Mouse (Mus musculus) frontal cortex, postnatal 14 days (tissue): Measurements from ENCODE around the gene Pou5f1.

Source experiments
- DNase-seq, 2 experiments: peaks; one replicate each; pipeline ENCODE4 v3.0.0; 2022; ENCODE audit warnings: low spot score in 2 of 2

Gene Pou5f1

DNA sequence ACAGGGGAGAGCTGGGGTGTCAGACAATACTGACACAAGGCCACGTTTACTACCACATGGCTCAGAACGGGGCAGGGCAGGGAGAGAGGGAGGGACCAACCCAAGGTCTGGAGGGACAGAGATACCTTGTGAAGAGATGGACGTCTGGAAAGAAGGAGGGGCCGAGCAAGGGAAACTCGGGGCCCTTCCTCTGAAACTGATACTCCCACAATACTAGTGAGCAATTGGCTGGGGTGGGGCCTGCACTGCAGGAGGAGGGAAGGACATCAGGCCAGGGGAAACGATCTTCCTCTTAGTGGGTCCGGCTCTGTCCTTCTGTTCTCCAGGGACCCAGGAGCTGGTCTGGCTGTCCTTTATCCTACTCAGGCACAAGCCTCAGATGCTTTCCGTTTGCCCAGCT, 45.1 kb downstream of the Pou5f1 start:
- no peak for DNase-seq

DNA sequence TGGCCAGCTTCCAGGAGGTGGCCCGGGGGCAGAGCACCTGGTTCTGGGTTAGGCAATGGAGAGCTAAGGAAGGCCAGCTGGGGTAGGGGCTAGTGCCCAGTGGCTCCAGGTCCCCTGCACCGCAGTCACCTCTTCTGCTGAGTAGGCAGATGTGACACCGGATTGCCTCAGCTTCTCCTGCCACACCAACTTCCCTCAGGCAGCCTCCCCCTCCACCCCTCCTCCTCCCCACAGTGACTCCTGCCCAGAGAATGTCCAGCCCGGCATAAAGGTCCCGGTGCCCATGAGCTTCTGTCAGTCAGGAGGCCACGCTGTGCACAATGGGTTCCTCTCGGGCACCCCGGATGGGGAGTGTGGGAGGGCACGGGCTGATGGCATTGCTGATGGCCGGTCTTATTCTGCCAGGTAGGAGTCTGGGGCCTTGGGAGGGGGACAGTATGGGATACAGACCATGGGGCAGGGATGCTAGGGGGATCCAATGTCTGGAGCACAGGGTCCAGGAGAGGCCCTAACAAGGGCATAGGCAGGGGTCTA, 46.1 kb downstream of the Pou5f1 start, which contains the start of gene Cdsn:
TSS of gene Cdsn (plus strand) at position 248 of the 534 bp plus-strand sequence.
- DNase-seq: no peak

DNA sequence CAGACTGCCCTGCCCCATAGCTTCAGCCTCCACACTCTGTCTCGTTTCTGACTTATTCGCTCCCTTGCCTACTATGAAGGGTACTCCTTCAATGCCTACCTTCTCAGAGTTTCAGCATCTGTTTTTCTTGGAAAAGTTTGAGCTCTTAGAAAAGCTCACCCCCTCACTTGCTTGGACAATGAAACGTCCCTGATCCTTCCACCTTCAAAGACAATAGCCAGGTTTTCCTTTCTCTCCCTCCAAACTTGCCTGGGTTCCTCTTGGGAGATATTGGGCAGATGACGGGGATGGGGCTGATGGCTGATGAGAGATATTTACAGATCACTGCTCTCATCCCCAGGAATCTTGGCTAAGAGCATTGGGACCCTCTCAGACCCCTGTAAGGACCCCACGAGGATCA, 48.5 kb downstream of the Pou5f1 start:
- no peak for DNase-seq

DNA sequence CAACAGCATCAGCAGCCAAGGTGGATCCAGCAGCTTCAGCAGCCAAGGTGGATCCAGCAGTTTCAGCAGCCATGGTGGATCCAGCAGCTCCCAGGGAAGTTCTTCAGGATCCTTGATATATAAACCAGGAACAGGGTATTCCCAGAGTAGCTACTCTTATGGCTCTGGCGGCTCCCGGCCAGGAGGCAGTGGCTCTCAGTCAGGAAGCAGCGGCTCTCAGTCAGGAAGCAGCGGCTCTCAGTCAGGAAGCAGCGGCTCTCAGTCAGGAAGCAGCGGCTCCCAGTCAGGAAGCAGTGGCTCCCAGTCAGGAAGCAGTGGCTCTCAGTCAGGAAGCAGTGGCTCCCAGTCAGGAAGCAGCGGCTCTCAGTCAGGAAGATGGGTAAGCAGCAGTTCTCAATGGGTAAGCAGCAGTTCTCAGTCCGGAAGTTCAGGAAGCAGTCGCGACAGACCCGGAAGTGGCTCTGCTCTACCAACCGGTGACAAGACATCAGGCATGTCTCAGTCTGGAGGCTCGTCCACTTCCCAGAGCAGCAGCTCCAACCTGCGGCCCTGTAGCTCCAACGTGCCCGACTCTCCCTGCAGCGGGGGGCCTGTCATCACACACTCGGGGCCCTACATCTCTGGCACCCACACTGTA, 49.1 kb downstream of the Pou5f1 start:
- no peak for DNase-seq

DNA sequence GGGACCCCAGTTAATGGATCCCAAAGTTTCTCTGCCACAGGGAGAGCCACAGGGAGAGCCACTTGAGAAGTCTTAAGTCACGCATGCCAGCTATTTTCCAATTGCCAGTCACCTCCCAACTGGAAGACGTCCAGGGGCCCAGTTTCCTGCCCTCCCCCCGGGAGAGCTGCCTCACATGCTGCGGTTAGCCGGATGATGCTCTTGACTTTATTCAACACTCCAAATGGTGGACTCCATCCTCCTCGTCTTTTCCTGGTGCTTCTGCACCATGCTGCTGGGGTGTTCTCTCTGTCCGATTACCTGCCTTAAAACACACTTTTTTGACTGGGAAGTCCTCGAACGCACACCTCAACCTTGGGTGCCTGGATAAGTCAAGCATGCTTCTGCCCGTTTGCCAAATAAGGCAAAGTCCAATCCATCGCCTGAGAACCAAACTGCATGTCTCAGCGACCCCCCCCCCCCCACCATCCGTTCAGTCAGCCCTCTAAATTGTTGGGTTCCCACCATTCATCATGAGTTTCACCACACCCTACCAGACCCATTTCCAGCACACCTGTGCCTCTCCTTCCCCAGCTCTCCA, 50.5 kb downstream of the Pou5f1 start:
- no peak for DNase-seq

DNA sequence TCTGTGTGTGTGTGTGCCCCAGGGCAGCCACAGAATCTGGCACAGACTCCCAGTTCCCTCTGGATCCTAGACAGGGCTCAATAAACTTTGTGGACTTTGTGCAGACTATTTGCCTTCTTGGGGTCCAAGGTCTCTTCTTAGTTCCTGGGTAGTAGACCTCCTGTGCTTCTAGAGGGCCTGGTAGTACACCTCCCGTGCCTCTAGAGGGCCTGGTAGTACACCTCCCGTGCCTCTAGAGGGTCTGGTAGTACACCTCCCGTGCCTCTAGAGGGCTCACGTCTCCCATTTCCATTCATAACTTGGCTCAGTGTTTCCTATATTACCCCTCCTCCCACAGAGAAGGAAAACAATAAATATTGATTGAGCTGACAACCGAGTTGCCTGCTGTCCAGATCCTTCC, 51.0 kb downstream of the Pou5f1 start:
- no peak for DNase-seq

DNA sequence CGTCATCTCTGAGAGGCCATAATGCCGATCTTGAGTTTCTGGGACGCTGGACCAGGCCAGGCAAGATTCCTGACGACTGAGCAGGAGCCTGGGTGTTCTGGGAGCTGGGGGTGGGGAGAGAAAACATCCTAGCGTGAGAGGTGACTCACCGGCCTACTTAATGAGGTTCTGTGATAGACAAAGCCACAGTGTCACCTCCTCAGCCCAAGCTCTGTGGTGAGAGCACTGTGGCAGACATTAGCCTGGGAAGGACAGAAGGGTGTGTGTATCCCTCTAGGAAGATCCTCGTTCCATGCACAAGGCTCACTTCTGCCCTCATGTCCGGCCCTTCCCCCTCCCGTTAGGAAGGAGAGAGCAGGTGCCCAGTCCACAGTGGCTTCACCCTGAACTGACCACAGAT, 51.5 kb downstream of the Pou5f1 start:
- DNase-seq: no peak

DNA sequence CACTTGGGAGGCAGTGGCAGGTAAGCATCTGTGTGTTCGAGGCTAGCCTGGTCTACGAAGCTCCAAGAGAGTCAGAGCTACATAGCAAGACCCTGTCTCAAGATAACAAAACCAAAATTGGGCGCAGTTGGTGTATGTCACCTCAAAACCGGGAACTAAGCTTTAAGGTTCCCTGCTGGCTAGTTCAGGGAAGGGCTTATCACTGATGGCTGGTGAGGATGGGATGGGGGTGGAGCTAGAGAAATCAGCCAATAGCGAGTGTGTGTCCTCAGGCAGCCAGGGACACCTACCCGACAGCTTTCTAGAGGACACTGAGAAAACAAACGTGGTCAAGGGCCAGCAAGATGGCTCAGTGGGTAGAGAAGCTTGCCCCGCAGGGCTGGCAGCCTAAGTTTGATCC, 52.4 kb downstream of the Pou5f1 start:
- DNase-seq: no peak
